Mouse (Mus musculus) stomach, adult 2 months (tissue): ENCODE measurements around the gene Prkab2. TPM values are rescaled to one million over a fixed set of nuclear protein-coding genes. Genes with fewer than 3 reads are reported as not detected.

Experiments
- polyA plus RNA-seq: library from polyadenylated mRNA; depleted of rRNA; stranded (reverse); fragments of >200 nt; gene quantifications from 2 replicates; pipeline ENCODE4 v1.2.3, GENCODE M21; 2012; rRNA removed

The Prkab2 gene
- 1.7 and 3.0 TPM in 2 replicates for polyA plus RNA-seq

DNA sequence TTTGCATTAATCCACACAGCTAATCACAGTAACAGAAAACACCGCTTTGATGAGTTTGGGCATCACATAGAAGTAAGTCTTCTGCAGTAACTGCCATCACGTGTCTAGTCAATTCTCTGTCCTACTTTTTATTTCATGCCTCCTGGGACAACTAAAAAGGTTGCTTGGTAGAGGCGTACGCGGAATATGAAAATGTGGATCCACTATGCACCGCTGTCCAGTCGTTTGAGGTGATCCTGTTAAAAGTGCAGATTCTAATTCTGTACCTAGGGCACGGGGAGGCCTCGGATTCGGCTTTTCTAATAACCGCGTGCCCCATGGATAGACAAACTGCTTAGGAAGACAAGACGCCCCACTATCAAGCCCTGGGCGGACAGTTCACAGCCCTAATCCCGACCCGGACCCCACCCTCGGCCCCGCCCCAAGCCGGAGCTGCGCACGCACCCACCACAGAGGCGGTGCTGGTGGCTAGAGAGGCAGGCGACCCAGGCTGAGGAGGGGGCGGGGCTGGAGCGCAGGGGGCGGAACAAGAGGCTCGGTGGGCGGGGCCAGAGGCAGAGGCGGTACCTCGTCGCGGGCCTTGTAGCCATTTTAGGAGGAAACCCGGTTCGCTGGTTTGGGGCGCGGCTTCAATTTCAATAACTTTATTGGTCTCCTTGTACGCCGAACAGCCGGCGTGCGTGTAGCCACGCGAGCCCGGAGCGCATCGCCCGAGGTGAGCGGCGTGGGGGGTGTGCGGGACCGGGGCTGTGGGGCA, at the start of gene Prkab2:
Gene Prkab2, plus strand, starts transcription at position 539 of the 757 bp plus-strand sequence.

DNA sequence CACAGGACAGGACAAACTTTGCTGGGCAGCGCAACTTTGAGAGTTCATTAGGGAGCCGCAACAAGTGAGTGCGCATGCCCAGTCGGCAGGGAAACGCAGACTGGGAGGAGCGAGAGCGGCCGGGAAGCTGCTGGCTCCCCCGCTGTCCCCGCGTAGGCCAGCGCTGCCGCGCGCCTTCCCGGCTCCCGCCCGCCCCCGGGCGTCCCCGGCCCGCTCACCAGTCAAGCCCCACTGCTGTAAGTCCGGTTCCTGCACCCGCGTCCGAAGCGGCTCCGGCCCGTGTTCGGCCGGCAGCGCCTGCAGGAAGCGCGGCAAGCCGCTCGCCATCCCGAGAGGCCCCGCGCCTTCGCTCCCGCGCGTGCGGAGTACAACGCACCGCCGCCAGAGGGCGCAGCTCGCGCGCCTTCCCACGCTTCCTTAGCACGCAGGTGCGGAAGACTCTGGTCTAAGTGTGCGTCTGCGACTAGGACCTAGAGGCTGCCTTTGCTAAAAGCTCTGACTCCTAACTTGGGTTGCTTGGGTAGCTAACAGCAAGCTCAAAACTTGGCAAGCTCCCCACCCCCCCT, 48.1 kb upstream of the Prkab2 start, which contains the start of gene Chd1l:
Gene Chd1l, minus strand, starts transcription at position 359 of the 566 bp plus-strand sequence.

DNA sequence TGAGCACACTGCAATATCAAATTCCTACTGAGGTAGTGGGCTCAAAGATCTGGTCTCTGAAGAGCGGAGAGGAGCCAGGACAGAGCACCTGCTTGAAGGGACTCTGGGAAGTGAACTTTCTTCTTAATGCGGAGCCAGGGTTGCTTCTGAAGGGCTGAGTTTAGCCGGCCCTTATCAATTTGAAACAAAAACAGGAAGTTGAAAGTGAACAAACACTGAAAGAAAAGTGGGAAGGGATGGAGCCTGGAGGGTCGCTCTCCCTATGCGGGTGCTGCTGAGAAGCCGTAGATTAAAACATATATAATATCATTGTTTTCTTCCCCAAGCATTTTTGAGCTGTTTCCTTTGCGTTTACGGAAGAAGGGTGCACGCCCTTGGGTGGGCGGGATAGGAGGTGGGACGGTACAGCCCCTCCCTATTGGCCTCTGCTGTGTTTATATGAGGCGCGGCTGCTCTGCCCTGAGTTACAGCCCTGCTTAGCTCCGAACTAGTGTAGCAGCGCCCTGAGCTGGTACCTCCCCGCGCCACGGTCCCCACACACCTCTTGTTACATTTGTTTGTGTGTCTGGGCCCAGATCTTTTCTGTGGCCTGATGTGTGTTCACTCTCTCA, 29.5 kb upstream of the Prkab2 start, which contains the start of gene Fmo5:
Gene Fmo5, plus strand, starts transcription at position 414 of the 611 bp plus-strand sequence.

DNA sequence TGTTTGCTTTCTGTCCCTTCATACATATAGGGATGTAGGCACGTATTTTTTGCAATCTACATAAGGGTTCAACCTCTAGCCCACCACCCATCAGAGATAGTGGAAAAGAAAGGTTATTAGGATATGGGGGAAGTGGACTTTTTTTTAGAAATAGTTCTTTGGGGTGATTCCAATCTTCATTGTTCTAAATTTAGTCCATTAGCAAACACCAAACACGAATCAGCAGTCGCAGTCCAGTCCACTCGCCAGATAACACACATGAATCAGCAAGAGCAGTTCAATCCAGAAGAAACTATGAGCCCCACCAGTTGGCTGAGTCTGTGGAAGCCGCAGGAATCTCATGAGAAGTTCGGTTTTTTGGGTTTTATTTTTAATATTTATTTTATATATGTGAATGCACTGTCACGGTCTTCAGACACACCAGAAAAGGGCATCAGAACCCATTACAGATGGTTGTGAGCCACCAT, 16.7 kb downstream of the Prkab2 start, which contains the start of gene Gm17651:
Gene Gm17651, minus strand, starts transcription at position 51 of the 467 bp plus-strand sequence.

Other genes starting within 250 kb of the Prkab2 start
- gene Olfr1402, start 236.2 kb upstream of the Prkab2 start, polyA plus RNA-seq: not detected in 2 replicates
- 0.77 and 1.1 TPM in 2 replicates for gene Chd1l, start 48.0 kb upstream of the Prkab2 start, polyA plus RNA-seq
- 1.9 and 2.8 TPM in 2 replicates for gene Fmo5, start 29.4 kb upstream of the Prkab2 start, polyA plus RNA-seq
- gene Gm17651, start 16.5 kb downstream of the Prkab2 start, polyA plus RNA-seq: not detected in 2 replicates
- 12.0 and 20.9 TPM in 2 replicates for gene Pde4dip, start 230.5 kb downstream of the Prkab2 start, polyA plus RNA-seq
- 6.4 and 6.5 TPM in 2 replicates for gene Sec22b, start 243.0 kb downstream of the Prkab2 start, polyA plus RNA-seq